Mouse (Mus musculus) embryonic facial prominence, embryonic 13.5 days (tissue): ENCODE measurements around the gene Gm47985. TPM values are rescaled to one million over a fixed set of nuclear protein-coding genes. Genes with fewer than 3 reads are reported as not detected.

Experiments
- ATAC-seq: fragments of 200-750 bp; cut with Nextera tagmentation; 2 replicates; pipeline ENCODE4 v1.8.0; 2017; ENCODE audit warnings: low read depth; ENCODE audit not compliant: insufficient number of reproducible peaks, insufficient read depth, low FRiP score, low TSS enrichment
- H3K27ac ChIP-seq: fragments of 300-500 bp; sonication (generic); 2 replicates; pipeline ENCODE4 v1.5.1; 2015; ENCODE audit warnings: moderate library complexity, mild to moderate bottlenecking, inconsistent platforms
- H3K27me3 ChIP-seq: fragments of 300-500 bp; sonication (generic); 2 replicates; pipeline ENCODE4 v1.6.1; 2015; ENCODE audit warnings: mild to moderate bottlenecking, inconsistent platforms
- H3K36me3 ChIP-seq: fragments of 300-500 bp; sonication (generic); 2 replicates; pipeline ENCODE4 v1.6.1; 2015; ENCODE audit warnings: mild to moderate bottlenecking, inconsistent platforms
- H3K4me1 ChIP-seq: fragments of 300-500 bp; sonication (generic); 2 replicates; pipeline ENCODE4 v1.6.1; 2015; ENCODE audit warnings: inconsistent platforms
- H3K4me2 ChIP-seq: fragments of 300-500 bp; sonication (generic); 2 replicates; pipeline ENCODE4 v1.6.1; 2015; ENCODE audit warnings: moderate library complexity, mild to moderate bottlenecking, inconsistent platforms
- H3K4me3 ChIP-seq: fragments of 300-500 bp; sonication (generic); 2 replicates; pipeline ENCODE4 v1.5.1; 2015; ENCODE audit warnings: mild to moderate bottlenecking, inconsistent platforms
- H3K9ac ChIP-seq: fragments of 300-500 bp; sonication (generic); 2 replicates; pipeline ENCODE4 v1.6.1; 2015; ENCODE audit warnings: mild to moderate bottlenecking, inconsistent platforms
- H3K9me3 ChIP-seq: fragments of 300-500 bp; sonication (generic); 2 replicates; pipeline ENCODE4 v1.6.1; 2016; ENCODE audit warnings: inconsistent platforms
- WGBS: fragments of 180-500 bp; shearing (Covaris S2); methylation state at CpG from one replicate; pipeline ENCODE4 v1.1.7; 2015; ENCODE audit warnings: mixed read lengths; 5-methylcytosine and 5-hydroxymethylcytosine counted together
- polyA plus RNA-seq: library from polyadenylated mRNA; unstranded; fragments of >200 nt; fragmentation: Nextera tagmentation; extraction: Ambion mirVana; gene quantifications from 2 replicates; pipeline ENCODE4 v1.2.1, GENCODE M21; 2015

Gene Gm47985
- polyA plus RNA-seq, 1 experiment from 2014 or later: not detected

DNA sequence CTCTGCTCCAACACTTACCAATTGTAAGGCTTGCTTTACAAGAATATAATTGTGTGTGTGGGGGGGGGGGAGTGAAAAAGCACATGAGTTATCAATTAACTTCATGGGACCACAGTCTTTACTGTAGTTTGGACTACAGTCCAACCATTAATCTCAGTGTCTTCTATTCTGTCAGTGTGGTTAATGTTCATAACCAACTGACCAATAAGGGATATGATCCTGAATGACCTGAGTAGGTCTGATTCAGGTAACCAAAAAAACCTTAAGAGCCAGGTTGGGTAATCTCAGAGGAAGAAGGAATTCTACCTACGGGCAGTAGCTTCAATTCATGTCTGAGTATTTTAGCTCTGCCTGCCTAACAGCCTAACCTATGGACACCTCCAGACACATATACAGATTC is 42.2 kb downstream of the Gm47985 start:
- Histone ChIP-seq H3K4me2 (no peak overlapping the region), H3K9me3 (no peaks in the 10 kb centered on the region), H3K4me1 (peaks cover 3% of the 10 kb centered on the region; the same call in 1 of the 2 replicates), H3K36me3 (no peaks in the 10 kb centered on the region), H3K27ac (no peak overlapping the region), H3K9ac (no peak overlapping the region), H3K4me3 (no peak overlapping the region), H3K27me3 (no peaks in the 10 kb centered on the region)
- WGBS: 87% methylated on average over 1 of the region's 1 CpGs
- ATAC-seq: no peak

DNA sequence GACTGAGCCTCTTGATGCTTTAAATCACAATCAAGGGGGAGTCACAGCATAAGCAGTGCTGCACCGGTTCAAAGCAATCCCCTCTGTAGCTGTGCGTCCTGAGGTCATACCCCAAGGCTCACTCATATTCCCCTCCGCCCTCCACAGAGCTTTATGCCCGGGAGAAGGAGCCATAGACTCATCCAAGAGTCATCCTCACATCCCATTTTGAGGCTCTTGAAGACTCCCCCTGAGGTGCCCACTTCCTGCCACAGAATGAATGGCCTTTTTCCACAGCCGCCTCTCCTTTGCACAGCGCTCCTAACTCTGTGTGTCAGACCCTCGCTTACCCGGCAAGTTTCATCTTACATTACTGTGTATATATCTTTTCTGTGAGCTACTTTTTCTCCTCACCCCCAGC is 45.2 kb downstream of the Gm47985 start:
- H3K9me3 ChIP-seq: no peaks in the 10 kb centered on the region
- H3K9ac ChIP-seq: no peak overlapping the region
- no peak for ATAC-seq
- no peaks in the 10 kb centered on the region for H3K27me3 ChIP-seq
- H3K27ac ChIP-seq: no peak overlapping the region
- no peak overlapping the region for H3K4me3 ChIP-seq
- WGBS: 69% methylated on average over 8 of the region's 8 CpGs
- H3K4me1 ChIP-seq: peaks cover 3% of the 10 kb centered on the region; the same call in 1 of the 2 replicates
- no peak overlapping the region for H3K4me2 ChIP-seq
- H3K36me3 ChIP-seq: no peaks in the 10 kb centered on the region

DNA sequence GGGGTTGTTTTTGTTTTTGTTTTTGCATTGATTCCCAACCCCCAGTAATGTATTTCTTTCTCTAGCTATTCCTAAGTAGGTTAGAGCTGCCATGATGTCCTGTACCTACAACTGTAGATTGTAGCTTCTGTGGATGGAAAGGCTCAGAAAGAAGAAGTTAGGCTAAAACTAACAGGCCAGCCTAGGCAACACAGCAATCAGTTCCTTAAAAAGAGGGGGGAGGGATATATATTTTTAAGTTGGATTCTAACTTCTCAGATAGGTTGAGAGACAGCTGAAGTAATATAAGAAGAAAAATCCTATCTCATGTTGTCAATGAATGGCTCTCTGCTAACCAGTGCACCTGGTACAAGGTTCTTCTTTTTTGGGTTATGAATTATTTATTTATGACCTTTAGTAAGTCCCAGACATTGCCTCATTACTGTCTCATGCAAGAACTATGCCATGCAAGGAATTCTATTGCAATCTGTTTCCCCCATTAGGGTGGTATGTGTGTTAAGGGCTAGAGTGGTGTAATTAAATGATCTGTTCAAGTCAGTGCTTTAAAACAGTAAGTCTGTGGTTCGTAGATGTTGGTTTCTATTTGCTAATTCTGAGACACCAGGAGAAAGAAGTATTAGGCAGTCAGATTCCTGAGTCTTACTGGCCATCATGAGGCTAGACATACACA is 46.1 kb downstream of the Gm47985 start:
- H3K4me3 ChIP-seq: no peak overlapping the region
- H3K4me1 ChIP-seq: peaks cover 3% of the 10 kb centered on the region; the same call in 1 of the 2 replicates
- WGBS: 72% methylated on average over 1 of the region's 1 CpGs
- H3K27ac ChIP-seq: no peak overlapping the region
- ATAC-seq: no peak
- H3K27me3 ChIP-seq: no peaks in the 10 kb centered on the region
- no peaks in the 10 kb centered on the region for H3K9me3 ChIP-seq
- no peak overlapping the region for H3K9ac ChIP-seq
- no peaks in the 10 kb centered on the region for H3K36me3 ChIP-seq
- H3K4me2 ChIP-seq: no peak overlapping the region

DNA sequence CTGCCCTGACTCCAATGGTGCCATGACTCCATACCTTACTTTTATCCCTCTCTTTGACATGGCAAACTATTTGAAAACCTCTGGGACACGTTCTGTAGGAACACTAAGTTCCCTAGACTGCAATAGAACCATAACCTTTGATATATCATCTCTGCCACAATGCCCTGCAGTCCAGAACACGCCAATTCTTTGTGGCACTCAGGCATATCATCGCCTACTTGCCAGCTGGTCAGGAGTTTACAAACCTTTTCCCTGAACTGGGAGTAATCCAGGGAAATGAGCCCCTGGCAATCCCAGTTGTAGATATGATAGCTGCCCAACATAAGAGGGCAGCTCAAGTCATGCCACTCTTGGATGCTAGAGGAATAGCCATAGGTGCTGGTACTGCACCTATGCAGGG is 50.0 kb downstream of the Gm47985 start:
- Histone ChIP-seq H3K4me1 (peaks cover 8% of the 10 kb centered on the region; the same call in 1 of the 2 replicates), H3K9ac (no peak overlapping the region), H3K27ac (no peak overlapping the region), H3K4me2 (no peak overlapping the region), H3K27me3 (no peaks in the 10 kb centered on the region), H3K9me3 (no peaks in the 10 kb centered on the region; the same call in 1 of the 2 replicates), H3K4me3 (no peak overlapping the region), H3K36me3 (no peaks in the 10 kb centered on the region)
- no peak for ATAC-seq
- 83% methylated on average over 3 of the region's 3 CpGs for WGBS

DNA sequence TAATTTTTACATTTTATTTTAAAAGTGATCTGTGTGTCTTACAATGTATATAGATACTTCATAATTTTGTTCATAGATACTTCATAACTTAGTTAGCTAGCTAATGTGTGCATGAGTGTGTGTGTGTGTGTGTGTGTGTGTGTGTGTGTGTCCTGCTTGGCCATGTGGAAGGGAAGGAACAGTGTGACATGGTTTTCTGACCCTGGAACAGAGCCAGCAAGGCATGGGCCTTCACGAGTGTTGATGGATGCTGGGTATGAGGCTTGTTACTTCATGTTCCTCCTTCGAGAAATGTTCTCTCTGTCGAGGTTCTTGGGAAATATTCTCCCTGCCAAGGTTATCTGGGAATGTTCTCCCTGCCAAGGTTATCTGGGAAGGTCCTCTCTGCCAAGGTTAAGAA is 51.4 kb downstream of the Gm47985 start:
- no peak overlapping the region for H3K9ac ChIP-seq
- ATAC-seq: no peak
- no peaks in the 10 kb centered on the region for H3K36me3 ChIP-seq
- peaks cover 8% of the 10 kb centered on the region; the same call in 1 of the 2 replicates for H3K4me1 ChIP-seq
- no peaks in the 10 kb centered on the region for H3K27me3 ChIP-seq
- no peaks in the 10 kb centered on the region; the same call in 1 of the 2 replicates for H3K9me3 ChIP-seq
- H3K27ac ChIP-seq: no peak overlapping the region
- H3K4me2 ChIP-seq: no peak overlapping the region
- H3K4me3 ChIP-seq: no peak overlapping the region
- WGBS: 89% methylated on average over 3 of the region's 3 CpGs

Other genes starting within 250 kb of the Gm47985 start
- 38.5 and 39.3 TPM in 2 replicates for gene Hmcn1, start 189.1 kb upstream of the Gm47985 start, polyA plus RNA-seq
- not detected in 2 replicates for gene Gm8947, start 9.8 kb downstream of the Gm47985 start, polyA plus RNA-seq
- not detected in 2 replicates for gene Gm47995, start 15.9 kb downstream of the Gm47985 start, polyA plus RNA-seq
- gene 3110040M04Rik, start 21.6 kb downstream of the Gm47985 start, polyA plus RNA-seq: not detected in 2 replicates
- 0.30 TPM in 1 of 2 replicates, not detected in the other for gene Gm47996, start 27.6 kb downstream of the Gm47985 start, polyA plus RNA-seq
- gene Ivns1abp, start 161.9 kb downstream of the Gm47985 start, polyA plus RNA-seq: 411 and 420 TPM in 2 replicates
- 33.9 and 37.8 TPM in 2 replicates for gene Swt1, start 245.9 kb downstream of the Gm47985 start, polyA plus RNA-seq
- gene Trmt1l, start 246.0 kb downstream of the Gm47985 start, polyA plus RNA-seq: 50.7 and 51.2 TPM in 2 replicates